ENCODE assay signal across 22 mouse cellular contexts in genomic region chr1:57594815-57595214, GRCm38 (mm10).
DNase-seq lines count a peak whose midpoint lies in the region; ATAC-seq and TF ChIP-seq lines count a peak whose summit lies in the region.
"Had no signal": no experiment of that assay in that cellular context is flagged by ENCODE, and none has a peak within 500 bp of the region (broad histone marks: within the 10 kb centered on the region; RNA-seq: fewer than 3 reads in every experiment).

No protein-coding gene starts in this region.

- H3K27ac ChIP-seq in hindbrain, embryonic 13.5 days = no peak overlapping the region
- no peak overlapping the region for H3K27ac ChIP-seq in hindbrain, embryonic 16.5 days (ENCODE audit: low read depth, low read length)
- no peak overlapping the region for H3K27ac ChIP-seq in midbrain, embryonic 16.5 days (ENCODE audit: low read length)
- no peak overlapping the region for H3K27ac ChIP-seq in midbrain, postnatal 0 days (ENCODE audit: low read depth, low read length)
- H3K27ac ChIP-seq: hindbrain, postnatal 0 days; left cerebral cortex, adult 2 months; liver, embryonic 14.5 days; lung, embryonic 15.5 days; midbrain, embryonic 12.5 days had no signal

- 51% methylated on average over 5 of the region's 5 CpGs for WGBS in hindbrain, embryonic 13.5 days
- WGBS in hindbrain, embryonic 16.5 days = 43% methylated on average over 5 of the region's 5 CpGs
- 50% methylated on average over 5 of the region's 5 CpGs for WGBS in midbrain, embryonic 16.5 days
- 56% methylated on average over 5 of the region's 5 CpGs for WGBS in midbrain, postnatal 0 days

- no peaks in the 10 kb centered on the region for H3K27me3 ChIP-seq in hindbrain, embryonic 13.5 days
- no peaks in the 10 kb centered on the region for H3K27me3 ChIP-seq in hindbrain, embryonic 16.5 days (replicated peaks; ENCODE audit: control insufficient read depth, insufficient read depth, low read length)
- no peaks in the 10 kb centered on the region for H3K27me3 ChIP-seq in midbrain, embryonic 16.5 days (ENCODE audit: control insufficient read depth, insufficient read depth, low read depth, low read length)
- no peaks in the 10 kb centered on the region for H3K27me3 ChIP-seq in midbrain, postnatal 0 days (ENCODE audit: insufficient read depth, low read length)
- H3K27me3 ChIP-seq: lung, embryonic 15.5 days; midbrain, embryonic 12.5 days had no signal

- no peak overlapping the region for H3K4me2 ChIP-seq in hindbrain, embryonic 13.5 days
- no peak overlapping the region for H3K4me2 ChIP-seq in hindbrain, embryonic 16.5 days (ENCODE audit: low read length)
- H3K4me2 ChIP-seq in midbrain, embryonic 16.5 days (ENCODE audit: low read length) = no peak overlapping the region
- no peak overlapping the region for H3K4me2 ChIP-seq in midbrain, postnatal 0 days (ENCODE audit: low read depth, low read length, poor library complexity, severe bottlenecking)
- H3K4me2 ChIP-seq: lung, embryonic 15.5 days; midbrain, embryonic 12.5 days had no signal

- peaks cover 13% of the 10 kb centered on the region for H3K4me1 ChIP-seq in hindbrain, embryonic 13.5 days (replicated peaks)
- H3K4me1 ChIP-seq in hindbrain, embryonic 16.5 days (ENCODE audit: control insufficient read depth, insufficient read depth, low read depth, low read length) = peaks cover 5% of the 10 kb centered on the region; the same call in 1 of the 2 replicates
- no peaks in the 10 kb centered on the region; the same call in 1 of the 2 replicates for H3K4me1 ChIP-seq in midbrain, embryonic 16.5 days (ENCODE audit: control insufficient read depth, insufficient read depth, low read length)
- no peaks in the 10 kb centered on the region for H3K4me1 ChIP-seq in midbrain, postnatal 0 days (ENCODE audit: insufficient read depth, low read length)
- H3K4me1 ChIP-seq: lung, embryonic 15.5 days; midbrain, embryonic 12.5 days had no signal

- no peak for DNase-seq in midbrain, postnatal 0 days (ENCODE audit: low spot score)
- DNase-seq in adrenal gland, postnatal 10 days = no peak
- DNase-seq: cerebellum, adult 8-10 months; gastrocnemius, postnatal 14 days; kidney, adult 11 months; kidney, postnatal 36 days; layer of hippocampus, adult 9-11 months; lung, postnatal 4 days; thymus, adult 2 months had no signal

- H3K9me3 ChIP-seq in hindbrain, embryonic 13.5 days = no peaks in the 10 kb centered on the region
- no peaks in the 10 kb centered on the region for H3K9me3 ChIP-seq in hindbrain, embryonic 16.5 days (ENCODE audit: control insufficient read depth, low read length)
- no peaks in the 10 kb centered on the region for H3K9me3 ChIP-seq in midbrain, embryonic 16.5 days (replicated peaks; ENCODE audit: control insufficient read depth, low read length, poor library complexity, severe bottlenecking)
- no peaks in the 10 kb centered on the region for H3K9me3 ChIP-seq in midbrain, postnatal 0 days (ENCODE audit: low read length)
- H3K9me3 ChIP-seq: lung, embryonic 15.5 days; midbrain, embryonic 12.5 days had no signal

- ATAC-seq in hindbrain, embryonic 13.5 days (ENCODE audit: low FRiP score) = peak; percentile 57; the same call in 1 of the 2 replicates
- no peak for ATAC-seq in hindbrain, embryonic 16.5 days
- 0 out of 2 replicates have a peak, but pooled peaks have one; percentile 32 for ATAC-seq in midbrain, embryonic 16.5 days
- no peak for ATAC-seq in midbrain, postnatal 0 days (ENCODE audit: low FRiP score)
- ATAC-seq in common myeloid progenitor, adult 5-6 weeks (replicated peaks; ENCODE audit: low read depth, poor library complexity, severe bottlenecking) = peak; percentile 82
- peak; percentile 58; the same call in 1 of the 2 replicates for ATAC-seq in neutrophil, adult 5-6 weeks (ENCODE audit: extremely low read depth, insufficient number of reproducible peaks, low FRiP score, poor library complexity, severe bottlenecking)
- ATAC-seq in erythroblast, adult 5-6 weeks (replicated peaks; ENCODE audit: low FRiP score, poor library complexity, severe bottlenecking) = no peak
- ATAC-seq: forebrain, embryonic 14.5 days; hindbrain, postnatal 0 days had no signal

- H3K4me3 ChIP-seq in hindbrain, embryonic 13.5 days = no peak overlapping the region
- no peak overlapping the region for H3K4me3 ChIP-seq in hindbrain, embryonic 16.5 days (ENCODE audit: low read length)
- no peak overlapping the region for H3K4me3 ChIP-seq in midbrain, embryonic 16.5 days (ENCODE audit: low read depth, low read length)
- no peak overlapping the region for H3K4me3 ChIP-seq in midbrain, postnatal 0 days (ENCODE audit: low read depth, low read length)
- H3K4me3 ChIP-seq: erythroblast, embryonic 14.5 days; left cerebral cortex, adult 2 months; lung, embryonic 15.5 days; midbrain, embryonic 12.5 days had no signal

- no peak overlapping the region for H3K9ac ChIP-seq in hindbrain, embryonic 13.5 days
- H3K9ac ChIP-seq in hindbrain, embryonic 16.5 days (ENCODE audit: low read depth, low read length) = no peak overlapping the region
- H3K9ac ChIP-seq in midbrain, embryonic 16.5 days (ENCODE audit: low read depth, low read length) = no peak overlapping the region
- H3K9ac ChIP-seq in midbrain, postnatal 0 days (replicated peaks; ENCODE audit: low read length, poor library complexity, severe bottlenecking) = no peak overlapping the region
- H3K9ac ChIP-seq: liver, embryonic 14.5 days; lung, embryonic 15.5 days; midbrain, embryonic 12.5 days had no signal

- no peak for TF ChIP-seq CTCF in midbrain, postnatal 0 days (IDR thresholded peaks at IDR 0.05)

- no peaks in the 10 kb centered on the region for H3K36me3 ChIP-seq in hindbrain, embryonic 13.5 days
- no peaks in the 10 kb centered on the region for H3K36me3 ChIP-seq in hindbrain, embryonic 16.5 days (ENCODE audit: control insufficient read depth, insufficient read depth, low read length)
- no peaks in the 10 kb centered on the region for H3K36me3 ChIP-seq in midbrain, embryonic 16.5 days (ENCODE audit: control insufficient read depth, insufficient read depth, low read length)
- no peaks in the 10 kb centered on the region for H3K36me3 ChIP-seq in midbrain, postnatal 0 days (ENCODE audit: insufficient read depth, low read length)
- H3K36me3 ChIP-seq: lung, embryonic 15.5 days; midbrain, embryonic 12.5 days had no signal

Comparison
In these comparisons a context has a peak if more than half of its experiments do, and no peak if none do; other contexts are left out.
1. ATAC-seq: peak in hindbrain, embryonic 13.5 days (single experiment), midbrain, embryonic 16.5 days (single experiment), common myeloid progenitor, adult 5-6 weeks (single experiment) and neutrophil, adult 5-6 weeks (single experiment); none in hindbrain, embryonic 16.5 days (single experiment), midbrain, postnatal 0 days (single experiment) and erythroblast, adult 5-6 weeks (single experiment).